14 mouse cellular contexts compared by ENCODE assay signal in genomic region chr9:54801460-54801961, GRCm38 (mm10). TPM values are rescaled to one million over a fixed set of nuclear protein-coding genes. Genes with fewer than 3 reads are reported as not detected.
A peak's percentile ranks its signal among the peaks of the same experiment; 100 is the strongest.
DNase-seq lines count a peak whose midpoint lies in the region; ATAC-seq and TF ChIP-seq lines count a peak whose summit lies in the region.
"Had no signal": no experiment of that assay in that cellular context is flagged by ENCODE, and none has a peak within 500 bp of the region (broad histone marks: within the 10 kb centered on the region; RNA-seq: fewer than 3 reads in every experiment).

No protein-coding gene starts in this region.

- no peak overlapping the region for H3K4me3 ChIP-seq in forebrain, embryonic 10.5 days
- H3K4me3 ChIP-seq in forebrain, embryonic 11.5 days (ENCODE audit: low read depth, low read length), result no peak overlapping the region
- H3K4me3 ChIP-seq in embryonic fibroblast, embryonic 13.5 days (ENCODE audit: insufficient read depth, low read length), result no peak overlapping the region
- H3K4me3 ChIP-seq: heart, embryonic 15.5 days had no signal

- WGBS in forebrain, embryonic 10.5 days, result 32% methylated on average over 10 of the region's 10 CpGs
- 39% methylated on average over 10 of the region's 10 CpGs for WGBS in forebrain, embryonic 11.5 days

- no peaks in the 10 kb centered on the region for H3K9me3 ChIP-seq in forebrain, embryonic 10.5 days
- no peaks in the 10 kb centered on the region for H3K9me3 ChIP-seq in forebrain, embryonic 11.5 days (ENCODE audit: control insufficient read depth, low read length)
- H3K9me3 ChIP-seq: heart, embryonic 15.5 days had no signal

- DNase-seq in forebrain, embryonic 10.5 days (ENCODE audit: extremely low spot score, low spot score), result no peak
- no peak for DNase-seq in forebrain, embryonic 11.5 days (ENCODE audit: low spot score)
- DNase-seq in urinary bladder, postnatal 14 days (ENCODE audit: low spot score), result peak; percentile 13
- DNase-seq in urinary bladder, adult 2 months (ENCODE audit: low spot score), result no peak
- DNase-seq in right cerebral cortex, adult 18-20 months, result no peak
- DNase-seq in layer of hippocampus, postnatal 25 days (ENCODE audit: extremely low spot score in 1 of 2, low spot score in 1 of 2), result no peak
- DNase-seq: adrenal gland, adult 8-10 months; thymus, adult 18-20 months had no signal

- H3K27me3 ChIP-seq in forebrain, embryonic 10.5 days (ENCODE audit: poor library complexity, severe bottlenecking), result no peaks in the 10 kb centered on the region
- no peaks in the 10 kb centered on the region for H3K27me3 ChIP-seq in forebrain, embryonic 11.5 days (ENCODE audit: control insufficient read depth, insufficient read depth, low read length)
- H3K27me3 ChIP-seq: heart, embryonic 15.5 days had no signal

- no peaks in the 10 kb centered on the region for H3K36me3 ChIP-seq in forebrain, embryonic 10.5 days (replicated peaks)
- H3K36me3 ChIP-seq in forebrain, embryonic 11.5 days (ENCODE audit: control insufficient read depth, insufficient read depth, low read length), result no peaks in the 10 kb centered on the region
- H3K36me3 ChIP-seq: heart, embryonic 15.5 days had no signal

- no peak for TF ChIP-seq CTCF in embryonic fibroblast, embryonic 13.5 days (IDR thresholded peaks at IDR 0.05; ENCODE audit: borderline replicate concordance, insufficient read depth, low read length)

- no peak overlapping the region for H3K4me2 ChIP-seq in forebrain, embryonic 11.5 days (ENCODE audit: low read depth, low read length, severe bottlenecking)
- H3K4me2 ChIP-seq: heart, embryonic 15.5 days had no signal

- peak; percentile 35; the same call in 1 of the 2 replicates for TF ChIP-seq POLR2A in embryonic fibroblast, embryonic 13.5 days (IDR thresholded peaks at IDR 0.05; ENCODE audit: low read depth, low read length)

- peaks cover 46% of the 10 kb centered on the region for H3K4me1 ChIP-seq in forebrain, embryonic 10.5 days
- no peaks in the 10 kb centered on the region for H3K4me1 ChIP-seq in forebrain, embryonic 11.5 days (replicated peaks; ENCODE audit: control insufficient read depth, insufficient read depth, low read length)
- peaks cover 18% of the 10 kb centered on the region for H3K4me1 ChIP-seq in embryonic fibroblast, embryonic 13.5 days (ENCODE audit: control insufficient read depth, insufficient read depth, low read length)
- H3K4me1 ChIP-seq: heart, embryonic 15.5 days had no signal

- peak overlapping the region; percentile 78 for H3K27ac ChIP-seq in forebrain, embryonic 10.5 days
- H3K27ac ChIP-seq in forebrain, embryonic 11.5 days (ENCODE audit: low read depth, low read length), result no peak overlapping the region
- H3K27ac ChIP-seq in embryonic fibroblast, embryonic 13.5 days (ENCODE audit: insufficient read depth, low read length), result peak overlapping the region; percentile 100
- H3K27ac ChIP-seq: heart, embryonic 15.5 days; kidney, postnatal 0 days; liver, embryonic 14.5 days had no signal

- ATAC-seq in forebrain, embryonic 11.5 days (replicated peaks; ENCODE audit: low FRiP score), result no peak
- ATAC-seq in megakaryocyte, adult 5-6 weeks (ENCODE audit: poor library complexity, severe bottlenecking), result no peak

- H3K9ac ChIP-seq in forebrain, embryonic 11.5 days (ENCODE audit: low read length), result no peak overlapping the region
- H3K9ac ChIP-seq: heart, embryonic 15.5 days; liver, embryonic 14.5 days had no signal

RNA-seq across cellular contexts. Expression of gene Crabp1, which starts 37.0 kb away (rescaled TPM):
- 1,057 and 1,193 TPM in 2 replicates for polyA plus RNA-seq in forebrain, embryonic 10.5 days (2016; fragmentation: Nextera tagmentation; extraction: Ambion mirVana)
- polyA plus RNA-seq in forebrain, embryonic 11.5 days (2014; fragmentation: Nextera tagmentation; extraction: Ambion mirVana), result 219 and 275 TPM in 2 replicates
- 0.08 and 0.15 TPM in 2 replicates for polyA plus RNA-seq in urinary bladder, adult 2 months (2012; rRNA removed)
- polyA plus RNA-seq in embryonic fibroblast, embryonic 13.5 days (2011; ENCODE audit: insufficient read length, low read depth, missing spikeins), result 344 and 514 TPM in 2 replicates
- not detected in 2 replicates for total RNA-seq in megakaryocyte, adult 5-6 weeks (2015)
- not detected in 2 replicates for total RNA-seq in megakaryocyte, adult 5-6 weeks (2017)
- total RNA-seq in layer of hippocampus, postnatal 25 days (2021), result 1 to 10 TPM; 1.3 to 1.7 TPM
- total RNA-seq: monocyte, adult 5-6 weeks had no signal

Comparison
In these comparisons a context has a peak if more than half of its experiments do, and no peak if none do; other contexts are left out.
1. RNA of gene Crabp1, which starts 37.0 kb away (polyA plus RNA-seq): 1,057 to 1,193 TPM in forebrain, embryonic 10.5 days, 344 to 514 TPM in embryonic fibroblast, embryonic 13.5 days and 219 to 275 TPM in forebrain, embryonic 11.5 days; 0.08 to 0.15 TPM in urinary bladder, adult 2 months; every median in the first group is over 100 times any median in the second.